Mouse (Mus musculus): Measurements from ENCODE around the gene Szrd1.

The Szrd1 gene

GRCm38 (mm10) chr4:141066709-141067515, 72.7 kb downstream of the Szrd1 start:
- no peak for DNase-seq (ENCODE audit: low spot score)

DNA sequence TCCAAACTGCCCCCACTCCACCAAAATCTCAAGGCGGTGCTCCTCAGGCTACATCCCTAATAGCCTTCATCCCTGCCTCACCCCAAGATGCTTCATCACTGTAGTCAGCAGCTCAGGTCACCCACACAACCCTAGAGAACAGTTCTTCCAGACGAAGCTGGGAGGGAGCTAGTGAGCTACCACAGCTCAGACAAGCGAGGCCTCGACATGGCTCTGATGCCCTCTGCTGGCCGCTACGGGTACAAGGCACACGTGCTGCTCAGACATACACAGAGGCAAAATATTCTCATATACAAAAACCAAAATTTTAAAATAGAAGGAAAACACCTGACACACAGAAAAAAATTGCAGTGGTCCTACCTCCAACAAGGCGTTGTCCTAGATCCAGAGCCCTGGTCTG, 74.5 kb downstream of the Szrd1 start:
- DNase-seq (ENCODE audit: low spot score) = no peak

DNA sequence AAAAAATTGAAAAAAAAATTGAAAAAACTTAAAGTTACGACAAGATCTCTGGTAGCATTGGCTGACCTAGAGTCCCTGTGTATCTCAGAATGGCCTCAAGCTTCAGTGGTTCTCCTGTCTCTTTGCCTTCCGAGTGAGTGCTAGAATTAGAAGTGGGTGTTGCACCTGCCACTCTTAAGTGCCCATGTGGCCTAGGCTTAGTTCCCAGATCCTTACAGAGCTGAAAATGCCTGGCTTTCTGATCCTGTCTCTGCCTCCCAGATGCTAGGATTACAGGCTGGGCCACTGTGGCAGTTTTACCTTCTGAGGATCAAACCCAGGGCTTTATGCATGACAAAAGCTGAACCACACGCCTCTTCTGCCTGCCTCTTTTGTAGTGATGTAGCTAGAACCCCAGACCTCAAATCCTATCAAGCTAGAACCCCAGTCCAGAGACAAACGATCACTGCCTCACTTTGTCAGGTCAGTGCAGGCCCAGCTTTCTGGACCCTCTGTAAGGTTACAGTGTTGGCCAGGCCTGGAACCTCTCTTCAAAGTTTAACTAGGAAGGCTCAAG, 75.4 kb downstream of the Szrd1 start:
- DNase-seq (ENCODE audit: low spot score) = no peak
